Mouse (Mus musculus): ENCODE results near the gene Olfr1412. TPM values are rescaled to one million over a fixed set of nuclear protein-coding genes. Genes with fewer than 3 reads are reported as not detected.

The Olfr1412 gene
- not detected for polyA plus RNA-seq (2014; fragmentation: Illumina TruSeq; extraction: RNeasy Lipid Tissue Mini Kit (QIAGEN cat#74804); ENCODE audit: low read depth, low replicate concordance)

GRCm38 (mm10) chr1:92585479-92585878 is at the start of gene Olfr1412:
Gene Olfr1412 (plus strand): TSS chr1:92585779.

GRCm38 (mm10) chr1:92571022-92571421 is 14.6 kb upstream of the Olfr1412 start, which contains the start of gene Olfr1413:
Gene Olfr1413 (plus strand): TSS chr1:92571322.

DNA sequence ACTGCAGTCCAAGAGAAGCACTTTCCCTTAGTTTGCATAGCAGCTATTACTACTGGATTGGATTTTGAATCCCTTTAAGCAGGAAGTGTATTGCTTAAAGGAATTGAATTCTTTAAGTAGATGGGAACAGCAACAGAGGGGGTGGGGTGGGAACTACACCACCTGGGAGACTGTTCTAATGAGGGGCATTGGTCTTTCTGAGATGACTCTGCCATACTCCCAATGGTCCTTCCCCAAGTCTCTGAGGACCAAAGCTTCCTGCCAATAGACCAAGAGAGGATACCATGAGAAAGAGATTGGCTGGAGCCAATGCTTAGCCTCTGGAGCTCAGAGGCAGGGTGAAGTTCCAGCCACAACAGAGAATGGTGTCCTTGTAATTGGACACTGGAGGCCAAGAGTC is 8.5 kb downstream of the Olfr1412 start, which contains the start of gene Olfr1411:
TSS of gene Olfr1411 (plus strand) at position 301 of the 400 bp plus-strand sequence.

GRCm38 (mm10) chr1:92605482-92605881 is 19.9 kb downstream of the Olfr1412 start, which contains the start of gene Olfr1410:
Gene Olfr1410 (plus strand): TSS chr1:92605782.

GRCm38 (mm10) chr1:92617488-92617887 is 31.9 kb downstream of the Olfr1412 start, which contains the start of gene Olfr12:
Gene Olfr12 (plus strand): TSS chr1:92617788.

Other genes starting within 250 kb of the Olfr1412 start
- gene Ndufa10, start 111.9 kb upstream of the Olfr1412 start, polyA plus RNA-seq (2014; fragmentation: Illumina TruSeq; extraction: RNeasy Lipid Tissue Mini Kit (QIAGEN cat#74804); ENCODE audit: low read depth, low replicate concordance): 210 TPM
- gene Olfr1416, start 100.7 kb upstream of the Olfr1412 start, polyA plus RNA-seq (2014; fragmentation: Illumina TruSeq; extraction: RNeasy Lipid Tissue Mini Kit (QIAGEN cat#74804); ENCODE audit: low read depth, low replicate concordance): not detected
- not detected for gene Olfr1415, start 89.7 kb upstream of the Olfr1412 start, polyA plus RNA-seq (2014; fragmentation: Illumina TruSeq; extraction: RNeasy Lipid Tissue Mini Kit (QIAGEN cat#74804); ENCODE audit: low read depth, low replicate concordance)
- not detected for gene Olfr1414, start 67.1 kb upstream of the Olfr1412 start, polyA plus RNA-seq (2014; fragmentation: Illumina TruSeq; extraction: RNeasy Lipid Tissue Mini Kit (QIAGEN cat#74804); ENCODE audit: low read depth, low replicate concordance)
- gene Olfr1413, start 14.5 kb upstream of the Olfr1412 start, polyA plus RNA-seq (2014; fragmentation: Illumina TruSeq; extraction: RNeasy Lipid Tissue Mini Kit (QIAGEN cat#74804); ENCODE audit: low read depth, low replicate concordance): not detected
- gene Olfr1411, start 8.6 kb downstream of the Olfr1412 start, polyA plus RNA-seq (2014; fragmentation: Illumina TruSeq; extraction: RNeasy Lipid Tissue Mini Kit (QIAGEN cat#74804); ENCODE audit: low read depth, low replicate concordance): not detected
- gene Olfr1410, start 20.0 kb downstream of the Olfr1412 start, polyA plus RNA-seq (2014; fragmentation: Illumina TruSeq; extraction: RNeasy Lipid Tissue Mini Kit (QIAGEN cat#74804); ENCODE audit: low read depth, low replicate concordance): not detected
- gene Olfr12, start 32.0 kb downstream of the Olfr1412 start, polyA plus RNA-seq (2014; fragmentation: Illumina TruSeq; extraction: RNeasy Lipid Tissue Mini Kit (QIAGEN cat#74804); ENCODE audit: low read depth, low replicate concordance): not detected
- 108 TPM for gene Cops9, start 56.2 kb downstream of the Olfr1412 start, polyA plus RNA-seq (2014; fragmentation: Illumina TruSeq; extraction: RNeasy Lipid Tissue Mini Kit (QIAGEN cat#74804); ENCODE audit: low read depth, low replicate concordance)
- gene Otos, start 63.1 kb downstream of the Olfr1412 start, polyA plus RNA-seq (2014; fragmentation: Illumina TruSeq; extraction: RNeasy Lipid Tissue Mini Kit (QIAGEN cat#74804); ENCODE audit: low read depth, low replicate concordance): not detected
- 0.76 TPM for gene Gpc1, start 245.9 kb downstream of the Olfr1412 start, polyA plus RNA-seq (2014; fragmentation: Illumina TruSeq; extraction: RNeasy Lipid Tissue Mini Kit (QIAGEN cat#74804); ENCODE audit: low read depth, low replicate concordance)

All from adrenal gland, adult 10 weeks (tissue).